Mouse (Mus musculus) ES-Bruce4 (cell line): ENCODE data around the gene 4930523C07Rik.

Experiments
- CTCF ChIP-seq: IDR thresholded peaks from one replicate; pipeline ENCODE4 v1.8.1; 2011; ENCODE audit warnings: low read depth, low read length
- EP300 ChIP-seq: IDR thresholded peaks from 2 replicates; pipeline ENCODE4 v1.6.1; 2011; ENCODE audit warnings: low read depth, low read length; ENCODE audit not compliant: insufficient read depth

GRCm38 (mm10) chr1:160108604-160109003 is 64.4 kb downstream of the 4930523C07Rik start:
- TF ChIP-seq EP300 (no peak), CTCF (no peak)
